Mouse (Mus musculus) embryonic facial prominence, embryonic 11.5 days (tissue): ENCODE data around the gene Ep400. TPM values are rescaled to one million over a fixed set of nuclear protein-coding genes. Genes with fewer than 3 reads are reported as not detected.

Experiments used
- ATAC-seq: fragments of 200-750 bp; cut with Nextera tagmentation; replicated peaks from 2 replicates; pipeline ENCODE4 v1.8.0; 2017; ENCODE audit warnings: low read depth; ENCODE audit not compliant: insufficient number of reproducible peaks, low FRiP score, low TSS enrichment
- DNase-seq: peaks from one replicate; pipeline ENCODE4 v3.0.0-alpha.2; 2015; ENCODE audit warnings: low spot score
- H3K27ac ChIP-seq: fragments of 300-500 bp; sonication (generic); replicated peaks from 2 replicates; pipeline ENCODE4 v1.5.1; 2014; ENCODE audit warnings: mild to moderate bottlenecking, low read depth, low read length, control low read depth
- H3K27me3 ChIP-seq: fragments of 300-500 bp; sonication (generic); 2 replicates; pipeline ENCODE4 v1.6.1; 2014; ENCODE audit warnings: mild to moderate bottlenecking, low read length, moderate library complexity, mixed read lengths; ENCODE audit not compliant: control insufficient read depth, insufficient read depth
- H3K36me3 ChIP-seq: fragments of 300-500 bp; sonication (generic); replicated peaks from 2 replicates; pipeline ENCODE4 v1.6.1; 2014; ENCODE audit warnings: low read depth, mild to moderate bottlenecking, low read length, moderate library complexity, mixed read lengths; ENCODE audit not compliant: control insufficient read depth, insufficient read depth
- H3K4me1 ChIP-seq: fragments of 300-500 bp; sonication (generic); 2 replicates; pipeline ENCODE4 v1.6.1; 2014; ENCODE audit warnings: low read length, mixed read lengths; ENCODE audit not compliant: control insufficient read depth, insufficient read depth
- H3K4me2 ChIP-seq: fragments of 300-500 bp; sonication (generic); 2 replicates; pipeline ENCODE4 v1.6.1; 2014; ENCODE audit warnings: low read depth, mild to moderate bottlenecking, control low read depth, low read length, moderate library complexity
- H3K4me3 ChIP-seq: fragments of 300-500 bp; sonication (generic); 2 replicates; pipeline ENCODE4 v1.5.1; 2014; ENCODE audit warnings: low read depth, low read length, control low read depth
- H3K9ac ChIP-seq: fragments of 300-500 bp; sonication (generic); replicated peaks from 2 replicates; pipeline ENCODE4 v1.6.1; 2014; ENCODE audit warnings: mild to moderate bottlenecking, control low read depth, low read length
- H3K9me3 ChIP-seq: fragments of 300-500 bp; sonication (generic); replicated peaks from 2 replicates; pipeline ENCODE4 v1.6.1; 2016; ENCODE audit warnings: mild to moderate bottlenecking, low read length, inconsistent platforms, mixed read lengths; ENCODE audit not compliant: control insufficient read depth
- WGBS: fragments of 180-500 bp; shearing (Covaris S2); extraction: QIAGEN DNeasy Blood & Tissue Kit; methylation state at CpG from one replicate; pipeline ENCODE4 v1.1.7; 2014; 5-methylcytosine and 5-hydroxymethylcytosine counted together
- polyA plus RNA-seq: library from polyadenylated mRNA; unstranded; fragments of >200 nt; fragmentation: Nextera tagmentation; extraction: Ambion mirVana; gene quantifications from 2 replicates; pipeline ENCODE4 v1.2.1, GENCODE M21; 2014

The Ep400 gene
- polyA plus RNA-seq, 1 experiment from 2014 or later, result 31.5 TPM

- no peak for DNase-seq
- ATAC-seq, result no peak
- no peaks in the 10 kb centered on the region for H3K9me3 ChIP-seq
Observed at GRCm38 (mm10) chr5:110698617-110699016, 71.9 kb downstream of the Ep400 start.

GRCm38 (mm10) chr5:110682041-110682440, 88.5 kb downstream of the Ep400 start:
- H3K27ac ChIP-seq, result no peak overlapping the region
- no peak overlapping the region for H3K9ac ChIP-seq
- peaks cover 15% of the 10 kb centered on the region for H3K36me3 ChIP-seq
- no peaks in the 10 kb centered on the region for H3K27me3 ChIP-seq
- no peaks in the 10 kb centered on the region for H3K9me3 ChIP-seq
- H3K4me3 ChIP-seq, result no peak overlapping the region
- no peak for ATAC-seq
- H3K4me1 ChIP-seq, result no peaks in the 10 kb centered on the region
- WGBS, result 94% methylated on average over 7 of the region's 8 CpGs
- no peak for DNase-seq
- no peak overlapping the region for H3K4me2 ChIP-seq

More at GRCm38 (mm10) chr5:110698617-110699016, 71.9 kb downstream of the Ep400 start:
- Histone ChIP-seq H3K36me3 (peaks cover 14% of the 10 kb centered on the region), H3K4me2 (no peak overlapping the region), H3K27ac (no peak overlapping the region), H3K9ac (no peak overlapping the region), H3K4me3 (no peak overlapping the region), H3K4me1 (no peaks in the 10 kb centered on the region), H3K27me3 (no peaks in the 10 kb centered on the region)
- WGBS, result 91% methylated on average over 4 of the region's 4 CpGs

GRCm38 (mm10) chr5:110665486-110666121, 104.9 kb downstream of the Ep400 start:
- no peaks in the 10 kb centered on the region for H3K9me3 ChIP-seq
- no peak overlapping the region for H3K4me2 ChIP-seq
- no peak overlapping the region for H3K27ac ChIP-seq
- ATAC-seq (no peak), DNase-seq (no peak)
- 71% methylated on average over 6 of the region's 6 CpGs for WGBS
- H3K36me3 ChIP-seq, result peaks cover 22% of the 10 kb centered on the region
- no peaks in the 10 kb centered on the region for H3K27me3 ChIP-seq
- H3K4me3 ChIP-seq, result no peak overlapping the region
- no peaks in the 10 kb centered on the region for H3K4me1 ChIP-seq
- no peak overlapping the region for H3K9ac ChIP-seq

- Histone ChIP-seq H3K9ac (no peak overlapping the region), H3K27me3 (no peaks in the 10 kb centered on the region), H3K27ac (no peak overlapping the region), H3K4me3 (no peak overlapping the region), H3K9me3 (no peaks in the 10 kb centered on the region), H3K4me1 (no peaks in the 10 kb centered on the region), H3K4me2 (no peak overlapping the region), H3K36me3 (peaks cover 19% of the 10 kb centered on the region)
- DNase-seq (no peak), ATAC-seq (no peak)
- WGBS, result 89% methylated on average over 2 of the region's 2 CpGs
Observed at GRCm38 (mm10) chr5:110664750-110665269, 105.7 kb downstream of the Ep400 start.

GRCm38 (mm10) chr5:110664041-110664440, 106.5 kb downstream of the Ep400 start:
- Histone ChIP-seq H3K27ac (no peak overlapping the region), H3K4me1 (no peaks in the 10 kb centered on the region), H3K4me2 (no peak overlapping the region), H3K9me3 (no peaks in the 10 kb centered on the region), H3K4me3 (no peak overlapping the region), H3K36me3 (peaks cover 19% of the 10 kb centered on the region), H3K27me3 (no peaks in the 10 kb centered on the region), H3K9ac (no peak overlapping the region)
- WGBS, result 88% methylated on average over 2 of the region's 2 CpGs
- ATAC-seq (no peak), DNase-seq (no peak)

- H3K4me3 ChIP-seq, result no peak overlapping the region
- no peak overlapping the region for H3K9ac ChIP-seq
- H3K9me3 ChIP-seq, result no peaks in the 10 kb centered on the region
- H3K27ac ChIP-seq, result no peak overlapping the region
- DNase-seq (no peak), ATAC-seq (no peak)
- no peaks in the 10 kb centered on the region for H3K27me3 ChIP-seq
- peaks cover 17% of the 10 kb centered on the region for H3K36me3 ChIP-seq
- H3K4me1 ChIP-seq, result no peaks in the 10 kb centered on the region
- no peak overlapping the region for H3K4me2 ChIP-seq
Observed at GRCm38 (mm10) chr5:110659682-110660081, 110.8 kb downstream of the Ep400 start.

GRCm38 (mm10) chr5:110653686-110654085, 116.8 kb downstream of the Ep400 start:
- peak overlapping the region; percentile 90 for H3K4me3 ChIP-seq
- H3K9ac ChIP-seq, result peak overlapping the region; percentile 87
- no peaks in the 10 kb centered on the region for H3K27me3 ChIP-seq
- DNase-seq (no peak), ATAC-seq (peak; percentile 46; the same call in 1 of the 2 replicates)
- H3K36me3 ChIP-seq, result peaks cover 12% of the 10 kb centered on the region
- no peak overlapping the region for H3K27ac ChIP-seq
- H3K4me1 ChIP-seq, result no peaks in the 10 kb centered on the region; the same call in 1 of the 2 replicates
- peak overlapping the region; percentile 87 for H3K4me2 ChIP-seq
- 2% methylated on average over 37 of the region's 37 CpGs for WGBS
- H3K9me3 ChIP-seq, result no peaks in the 10 kb centered on the region
